Mouse (Mus musculus) urinary bladder, postnatal 25 days (tissue): ENCODE results near the gene Ifnl3.
A peak's percentile ranks its signal among the peaks of the same experiment; 100 is the strongest.
"Not testable (repeated sequence)": the region's sequence is repeated elsewhere in the genome, so short reads cannot be mapped to it uniquely, and the experiment has no call there.

ENCODE experiments used
- DNase-seq: peaks from one replicate; pipeline ENCODE4 v3.0.0; 2022; ENCODE audit warnings: low spot score

The Ifnl3 gene

GRCm38 (mm10) chr7:28522536-28522935 is at the start of gene Ifnl3:
Gene Ifnl3, plus strand, starts transcription at chr7:28522836.
- DNase-seq = not testable (repeated sequence)

GRCm38 (mm10) chr7:28476191-28476590 is 46.4 kb upstream of the Ifnl3 start:
- DNase-seq = no peak

DNA sequence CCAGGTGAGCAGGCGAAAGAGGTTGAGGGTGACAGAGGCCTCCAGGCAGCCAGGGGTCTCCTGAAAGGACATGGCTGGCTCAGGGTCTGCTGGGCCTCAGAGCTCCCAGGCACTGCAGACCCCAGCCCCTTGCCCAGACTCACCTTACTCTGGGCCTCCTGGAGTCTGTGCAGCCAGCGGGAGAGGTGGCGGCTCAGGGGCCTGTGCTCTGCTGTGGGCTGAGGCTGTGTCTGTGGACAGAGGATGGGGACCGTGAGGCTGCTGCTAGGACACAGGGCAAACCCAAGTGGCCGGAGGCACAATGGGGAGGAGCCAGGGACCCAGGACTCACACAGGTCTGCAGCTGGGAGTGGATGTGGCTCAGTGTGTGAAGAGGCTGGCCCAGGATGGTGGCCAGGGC is 45.3 kb upstream of the Ifnl3 start:
- no peak for DNase-seq

- no peak for DNase-seq
Measured at GRCm38 (mm10) chr7:28478854-28479253, 43.8 kb upstream of the Ifnl3 start.

GRCm38 (mm10) chr7:28482854-28483253 is 39.8 kb upstream of the Ifnl3 start:
- no peak for DNase-seq

- no peak for DNase-seq
Measured at GRCm38 (mm10) chr7:28484192-28484591, 38.4 kb upstream of the Ifnl3 start.

DNA sequence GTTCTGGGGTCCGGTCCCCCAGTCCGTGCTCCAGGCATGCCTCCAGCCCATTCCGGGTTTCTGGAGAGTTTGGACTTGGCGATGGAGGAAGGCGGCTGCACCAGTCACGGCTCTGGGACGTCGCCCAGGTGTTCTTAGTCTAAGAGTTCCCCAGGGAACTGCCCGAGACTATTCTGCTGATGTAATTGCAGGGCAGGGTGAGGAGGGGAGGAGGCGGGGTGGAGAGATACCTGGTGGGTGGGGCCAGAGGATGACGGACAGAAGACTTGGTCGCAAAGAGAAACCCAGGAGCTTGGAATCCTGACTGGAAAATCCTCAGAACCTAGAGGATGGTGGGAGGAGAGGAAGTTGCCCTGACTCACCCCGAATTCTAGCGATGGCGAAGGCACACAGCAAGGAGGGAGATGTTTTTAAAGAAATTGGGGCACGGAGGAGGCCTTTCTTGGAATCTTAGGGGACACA is 34.6 kb upstream of the Ifnl3 start:
- peak; percentile 19 for DNase-seq

GRCm38 (mm10) chr7:28490410-28490809 is 32.2 kb upstream of the Ifnl3 start:
- DNase-seq = peak; percentile 60

- DNase-seq = no peak
Measured at GRCm38 (mm10) chr7:28490903-28491302, 31.7 kb upstream of the Ifnl3 start.

DNA sequence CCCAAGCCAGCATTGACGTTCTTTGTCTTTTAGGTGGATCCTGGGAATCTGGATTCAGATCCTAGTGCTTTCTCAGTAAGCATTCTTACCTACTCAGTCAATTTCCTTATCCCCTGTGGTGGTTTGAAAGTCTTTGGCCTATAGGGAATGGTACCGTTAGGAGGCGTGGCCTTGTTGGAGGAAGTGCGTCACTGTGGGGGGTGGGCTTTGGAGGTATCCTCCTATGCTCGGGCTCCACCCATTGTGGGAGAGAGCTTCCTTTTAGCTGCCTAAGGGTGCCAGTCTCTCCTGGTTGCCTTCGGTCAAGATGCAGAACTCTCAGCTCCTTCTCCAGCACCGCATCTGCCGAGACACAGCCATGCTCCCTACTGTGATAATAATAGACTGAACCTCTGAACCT is 30.3 kb upstream of the Ifnl3 start:
- no peak for DNase-seq

DNA sequence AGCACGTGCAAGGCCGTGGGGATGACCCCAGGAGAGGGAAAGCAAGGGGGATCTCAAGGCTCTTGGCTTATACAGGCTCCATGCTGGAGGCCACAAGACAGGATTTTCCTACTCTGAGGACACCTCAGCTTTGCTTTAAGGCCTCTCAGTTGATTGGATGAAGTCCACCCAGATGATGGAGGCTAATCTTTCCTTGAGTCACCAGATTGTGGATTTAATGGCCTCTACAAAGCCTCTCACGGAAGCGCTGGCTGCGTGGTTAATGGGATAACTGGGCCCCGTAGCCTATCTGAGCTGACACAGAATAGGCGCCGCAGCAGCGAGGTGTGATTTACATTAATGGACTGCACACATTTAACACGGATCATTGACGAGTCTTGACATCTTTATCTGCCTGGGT is 27.2 kb upstream of the Ifnl3 start:
- no peak for DNase-seq

GRCm38 (mm10) chr7:28505585-28505984 is 17.1 kb upstream of the Ifnl3 start:
- no peak for DNase-seq

DNA sequence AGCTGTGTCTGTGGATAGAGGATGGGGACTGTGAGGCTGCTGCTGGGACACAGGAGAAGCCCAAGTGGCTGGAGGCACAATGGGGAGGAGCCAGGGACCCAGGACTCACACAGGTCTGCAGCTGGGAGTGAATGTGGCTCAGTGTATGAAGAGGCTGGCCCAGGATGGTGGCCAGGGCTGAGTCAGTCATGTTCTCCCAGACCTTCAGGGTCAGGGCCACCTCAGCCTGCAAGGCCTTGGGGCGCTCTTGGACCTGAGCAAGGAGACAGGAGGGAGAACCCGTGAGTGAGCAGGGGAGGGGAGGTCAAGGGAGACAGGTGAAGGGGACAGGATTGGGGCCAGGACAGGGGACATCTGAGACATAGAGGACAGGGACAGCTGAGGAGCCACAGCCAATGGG is 13.5 kb upstream of the Ifnl3 start:
- not testable (repeated sequence) for DNase-seq

DNA sequence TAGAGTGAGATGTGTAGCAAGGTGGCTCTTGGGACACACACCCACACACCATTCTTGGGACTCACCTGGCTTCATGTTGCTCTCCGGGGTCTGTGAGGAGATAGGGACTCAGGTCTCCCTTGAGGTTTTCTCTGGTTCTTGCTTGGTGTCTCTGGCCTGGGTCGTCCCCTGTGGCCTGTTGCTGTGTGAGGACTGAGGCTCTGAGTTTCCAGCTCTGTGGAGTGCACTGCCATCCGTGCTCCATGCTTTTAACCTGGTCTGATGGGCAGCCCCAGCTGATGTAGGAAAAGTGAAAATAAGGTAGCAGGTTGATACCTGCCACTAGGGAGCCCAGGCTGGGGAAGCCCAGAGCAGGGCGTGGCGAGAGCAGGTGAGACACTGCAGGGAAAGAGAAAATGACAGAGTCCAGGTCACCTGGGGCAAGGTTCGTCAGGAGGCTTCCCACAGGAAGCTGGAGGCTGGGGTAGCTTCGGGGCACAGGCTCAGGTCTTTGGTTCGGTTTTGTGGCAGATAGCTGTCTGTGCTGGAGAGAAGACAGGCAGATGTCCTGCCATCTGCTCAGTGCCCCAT is 12.1 kb upstream of the Ifnl3 start, which contains the start of gene Ifnl2:
Ifnl2 (minus strand) TSS at position 51 of the 570 bp plus-strand sequence.
- DNase-seq = not testable (repeated sequence)

DNA sequence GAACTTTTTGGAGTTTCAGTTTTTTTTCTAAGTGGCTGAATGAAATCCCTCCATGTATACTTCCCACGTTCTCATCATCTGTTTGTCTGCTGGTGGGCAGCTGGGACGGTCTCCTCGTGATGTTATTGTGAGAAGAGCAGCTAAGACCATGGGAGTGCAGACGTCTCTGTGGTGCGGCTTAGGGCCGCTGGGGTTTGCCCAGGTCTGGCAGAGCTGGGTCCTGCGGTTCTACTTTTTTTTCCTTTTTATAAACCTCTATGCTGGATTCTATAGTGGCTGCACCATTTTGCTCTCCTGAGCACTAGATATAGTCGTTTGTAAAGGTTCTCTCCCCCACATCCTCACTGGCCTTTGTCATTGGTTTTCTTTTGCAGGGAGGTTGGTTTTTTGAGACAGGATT is 11.2 kb upstream of the Ifnl3 start:
- no peak for DNase-seq

DNA sequence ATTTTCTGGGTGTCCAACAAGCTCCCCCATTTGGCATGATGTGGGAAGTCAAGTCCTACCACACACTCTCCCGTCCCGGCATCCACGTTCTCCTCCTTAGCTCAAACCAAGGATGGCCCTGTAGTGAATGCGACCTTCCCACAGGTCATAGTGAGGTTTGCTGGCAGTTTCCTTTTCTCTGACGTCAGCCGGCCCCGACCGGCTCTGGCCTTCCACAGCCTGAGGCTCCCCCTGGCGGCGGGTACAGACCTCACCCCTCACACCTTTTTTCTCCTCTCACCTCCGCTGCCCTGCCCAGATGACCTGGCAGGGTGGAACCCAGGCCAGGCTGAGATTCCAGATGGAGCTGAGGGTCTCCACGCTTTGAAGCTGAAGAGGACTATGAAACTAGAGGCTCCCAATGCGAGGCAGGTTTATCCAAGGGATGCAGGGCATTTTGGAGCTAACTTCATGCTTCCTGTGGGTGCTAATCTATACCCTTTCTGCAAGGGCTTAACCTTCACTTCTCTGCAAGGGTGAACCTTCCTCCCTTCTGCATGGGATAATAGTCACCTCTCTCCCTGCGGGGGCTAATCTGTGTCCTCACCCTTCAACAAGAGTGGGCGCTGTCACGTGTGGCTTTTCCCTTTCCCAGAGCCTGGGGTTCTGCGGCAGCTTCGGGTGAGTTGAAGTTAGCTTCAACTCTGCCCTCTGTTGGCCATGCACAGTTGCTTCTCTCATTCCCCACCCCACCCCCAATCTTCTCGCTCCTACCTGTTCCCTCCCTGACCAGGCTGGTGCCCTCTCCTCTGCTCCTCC is 5.5 kb downstream of the Ifnl3 start:
- peak; percentile 87 for DNase-seq

- DNase-seq = no peak
Measured at GRCm38 (mm10) chr7:28532005-28532404, 9.4 kb downstream of the Ifnl3 start.

DNA sequence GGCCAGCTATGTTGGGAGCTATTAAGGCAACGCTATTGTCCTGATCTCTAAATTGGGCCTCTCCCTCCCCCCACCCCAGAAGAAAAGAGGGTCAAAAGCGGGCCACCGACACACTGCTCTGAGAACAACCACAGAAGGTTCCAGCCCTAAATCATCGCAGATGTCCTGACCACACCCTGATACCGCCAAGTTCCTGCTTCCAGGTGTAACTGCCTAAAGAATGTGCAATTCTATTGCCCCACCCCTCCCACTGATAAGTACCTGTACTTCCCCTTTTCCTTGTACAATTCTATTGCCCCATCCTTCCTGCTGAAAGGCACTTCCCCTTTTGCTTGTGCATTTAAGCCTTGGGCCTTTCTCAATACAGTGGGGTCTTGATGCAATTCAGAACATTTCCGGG is 16.2 kb downstream of the Ifnl3 start:
- DNase-seq = not testable (repeated sequence)

DNA sequence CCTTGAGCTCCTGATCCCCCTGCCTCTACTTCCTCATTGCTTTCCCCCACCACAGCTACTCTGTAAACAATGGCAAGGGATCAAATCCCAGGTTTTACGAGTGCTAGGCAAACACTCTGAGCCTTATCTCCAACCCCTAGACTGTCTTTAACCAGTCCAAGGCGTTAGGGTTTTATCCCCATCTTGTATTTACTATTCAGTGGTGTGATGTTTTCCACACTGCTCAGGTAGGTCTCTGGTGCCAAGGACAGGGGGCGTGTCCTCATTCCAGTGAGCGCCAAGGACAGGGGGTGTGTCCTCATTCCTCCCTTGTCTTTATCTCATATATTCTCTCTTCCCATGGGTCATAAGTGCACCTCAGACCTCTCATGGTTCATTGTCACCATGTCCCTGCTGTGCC is 17.9 kb downstream of the Ifnl3 start, which contains the start of gene Sycn:
Sycn (plus strand) TSS at position 360 of the 400 bp plus-strand sequence.
- DNase-seq = no peak

DNA sequence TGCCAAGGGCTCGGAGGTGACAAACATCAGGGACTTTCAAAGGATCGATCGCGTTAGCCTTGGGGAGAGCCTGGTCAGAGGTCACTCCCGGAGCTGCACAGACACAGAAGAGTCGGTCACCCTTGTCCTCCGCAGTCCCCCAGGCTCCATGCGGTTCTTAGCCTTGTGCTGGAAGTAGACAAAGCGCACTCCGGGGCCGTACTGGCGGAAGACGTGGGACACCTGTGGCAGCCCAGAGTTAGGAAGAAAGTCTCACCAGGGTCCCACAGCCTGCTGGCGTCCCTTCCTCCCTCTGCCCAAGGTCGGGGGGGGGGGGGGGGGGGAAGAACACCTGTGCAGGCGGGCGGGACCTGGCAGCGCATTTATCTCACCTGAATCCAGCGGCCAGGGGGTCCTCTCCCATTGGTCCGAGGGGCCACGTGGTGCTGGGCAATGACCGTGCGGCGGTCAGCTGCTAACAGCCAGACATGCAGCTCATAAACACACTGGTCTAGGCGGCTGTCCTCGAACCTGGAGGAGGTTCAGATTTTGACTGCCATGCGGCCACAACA is 21.5 kb downstream of the Ifnl3 start:
- DNase-seq = no peak

DNA sequence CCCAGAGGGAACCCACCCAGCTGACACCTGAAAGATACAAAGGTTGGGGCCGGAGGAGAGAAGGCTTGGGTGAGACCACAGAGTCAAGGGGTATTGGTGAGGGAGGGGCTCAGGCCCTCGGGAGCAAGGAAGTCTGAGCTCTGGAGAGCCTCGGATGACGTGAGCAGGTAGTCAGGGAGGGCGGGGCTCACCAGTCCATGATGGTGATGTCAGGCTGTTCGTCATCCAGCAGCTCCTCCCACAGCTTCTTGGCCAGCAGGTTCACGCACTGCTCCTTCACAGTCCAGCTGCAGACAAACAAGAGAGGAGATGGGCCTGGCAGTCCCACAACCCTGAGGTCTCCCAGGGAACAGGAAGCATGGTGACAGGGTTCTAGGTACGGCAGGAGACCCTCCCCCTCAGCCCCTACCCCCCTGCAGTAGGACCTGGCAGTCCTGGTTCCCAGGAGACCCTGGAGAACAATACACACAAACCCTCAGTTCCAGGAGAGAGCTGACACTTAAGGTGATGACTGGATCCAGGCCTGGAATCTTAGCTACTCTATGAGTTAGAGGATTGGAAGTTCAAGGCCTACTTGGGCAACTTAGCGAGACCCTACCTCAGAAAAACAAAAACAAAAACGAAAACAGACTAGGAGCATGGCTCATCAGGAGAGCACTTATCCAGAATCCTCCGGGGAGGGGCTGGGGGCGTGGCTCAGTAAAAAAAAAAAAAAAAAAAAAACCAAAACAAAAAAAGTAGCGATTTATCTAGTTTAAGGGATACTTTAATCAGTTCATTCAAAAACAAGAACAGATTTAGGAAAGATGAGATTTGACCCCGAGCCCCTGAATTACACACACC is 22.6 kb downstream of the Ifnl3 start:
- no peak for DNase-seq

DNA sequence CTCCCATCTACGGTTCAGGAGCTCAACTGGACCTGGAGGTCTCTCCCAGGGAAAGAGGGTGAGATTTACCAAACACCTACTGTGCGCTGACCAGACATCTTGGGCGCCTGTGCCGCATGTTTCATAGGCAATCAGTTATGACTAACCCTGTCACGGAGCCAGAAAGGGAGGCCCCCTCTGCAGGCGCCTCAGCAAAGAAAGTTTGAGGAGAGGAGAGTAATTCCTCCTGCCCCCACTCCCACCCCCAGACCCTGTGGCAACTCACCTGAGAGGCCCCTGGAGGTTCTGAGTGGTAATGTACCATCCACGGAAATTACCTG is 23.2 kb downstream of the Ifnl3 start:
- DNase-seq = no peak
